11 mouse cellular contexts compared by ENCODE assay signal in the genomic region with DNA sequence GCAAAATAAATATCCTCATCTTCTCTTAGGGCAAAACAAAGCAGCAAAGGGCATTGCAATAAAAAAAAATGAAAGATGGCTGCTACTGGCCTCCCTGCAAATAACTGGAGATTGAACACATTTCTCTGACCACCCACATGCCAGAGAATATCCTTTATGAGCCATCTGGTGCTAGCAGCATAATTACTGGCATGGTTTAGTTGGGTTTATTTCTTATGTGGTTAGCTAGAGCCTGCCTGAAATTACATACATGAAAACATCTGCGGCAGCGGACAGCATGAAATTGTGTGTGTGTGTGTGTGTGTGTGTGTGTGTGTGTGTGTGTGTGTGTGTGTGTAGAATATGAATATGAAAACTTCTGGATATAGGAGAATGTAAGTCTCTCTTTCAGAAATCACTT.
DNase-seq lines count a peak whose midpoint lies in the region; ATAC-seq and TF ChIP-seq lines count a peak whose summit lies in the region.
"Had no signal": no experiment of that assay in that cellular context is flagged by ENCODE, and none has a peak within 500 bp of the region (broad histone marks: within the 10 kb centered on the region; RNA-seq: fewer than 3 reads in every experiment).

No protein-coding gene starts in this region.

- TF ChIP-seq CTCF in forebrain, postnatal 0 days (IDR thresholded peaks at IDR 0.05; ENCODE audit: low read depth), result no peak
- TF ChIP-seq CTCF in layer of hippocampus, adult 2 months (conservative IDR thresholded peaks at IDR 0.05), result no peak

- no peak overlapping the region for H3K9ac ChIP-seq in forebrain, postnatal 0 days
- H3K9ac ChIP-seq in forebrain, embryonic 12.5 days, result no peak overlapping the region
- H3K9ac ChIP-seq: liver, embryonic 15.5 days had no signal

- no peak overlapping the region for H3K4me2 ChIP-seq in forebrain, postnatal 0 days (ENCODE audit: low read depth)
- no peak overlapping the region for H3K4me2 ChIP-seq in forebrain, embryonic 12.5 days
- H3K4me2 ChIP-seq: liver, embryonic 15.5 days had no signal

- H3K9me3 ChIP-seq in forebrain, postnatal 0 days (ENCODE audit: low read length), result no peaks in the 10 kb centered on the region
- H3K9me3 ChIP-seq in forebrain, embryonic 12.5 days, result no peaks in the 10 kb centered on the region
- H3K9me3 ChIP-seq: liver, embryonic 15.5 days had no signal

- H3K27me3 ChIP-seq in forebrain, postnatal 0 days (ENCODE audit: insufficient read depth, low read length), result no peaks in the 10 kb centered on the region
- H3K27me3 ChIP-seq in forebrain, embryonic 12.5 days, result no peaks in the 10 kb centered on the region
- H3K27me3 ChIP-seq: liver, embryonic 15.5 days had no signal

- 60% methylated on average over 2 of the region's 2 CpGs for WGBS in forebrain, postnatal 0 days
- WGBS in forebrain, embryonic 12.5 days, result 90% methylated on average over 2 of the region's 2 CpGs

- peak; percentile 37 for DNase-seq in forebrain, postnatal 0 days
- DNase-seq in retina, postnatal 1 day, result peak; percentile 28
- DNase-seq in retina, embryonic 14.5 days (ENCODE audit: low spot score), result no peak
- peak; percentile 34 to 66 for DNase-seq in layer of hippocampus, adult 2 months (ENCODE audit: low spot score in 2 of 2)
- peak; percentile 26 for DNase-seq in right cerebral cortex, postnatal 25 days
- no peak for DNase-seq in embryo, embryonic 9.5 days (ENCODE audit: extremely low spot score)
- DNase-seq in thymus, postnatal 4 days, result no peak
- DNase-seq: heart, adult 2 months; kidney, adult 11 months had no signal

- no peaks in the 10 kb centered on the region for H3K4me1 ChIP-seq in forebrain, postnatal 0 days (ENCODE audit: insufficient read depth)
- H3K4me1 ChIP-seq in forebrain, embryonic 12.5 days, result no peaks in the 10 kb centered on the region
- H3K4me1 ChIP-seq: liver, embryonic 15.5 days had no signal

- peak; percentile 50; the same call in 1 of the 2 replicates for ATAC-seq in forebrain, postnatal 0 days
- ATAC-seq in forebrain, embryonic 12.5 days (ENCODE audit: low FRiP score), result no peak

- no peak overlapping the region for H3K4me3 ChIP-seq in forebrain, postnatal 0 days (ENCODE audit: low read depth, low read length)
- H3K4me3 ChIP-seq in forebrain, embryonic 12.5 days (replicated peaks), result no peak overlapping the region
- no peak overlapping the region for H3K4me3 ChIP-seq in layer of hippocampus, adult 2 months
- H3K4me3 ChIP-seq: heart, adult 2 months; liver, embryonic 15.5 days had no signal

- no peak overlapping the region for H3K27ac ChIP-seq in forebrain, postnatal 0 days (ENCODE audit: low read depth, low read length)
- no peak overlapping the region for H3K27ac ChIP-seq in forebrain, embryonic 12.5 days
- peak overlapping the region; percentile 50 for H3K27ac ChIP-seq in layer of hippocampus, adult 2 months
- H3K27ac ChIP-seq: heart, adult 2 months; liver, embryonic 15.5 days had no signal

- no peaks in the 10 kb centered on the region for H3K36me3 ChIP-seq in forebrain, postnatal 0 days (ENCODE audit: insufficient read depth)
- no peaks in the 10 kb centered on the region for H3K36me3 ChIP-seq in forebrain, embryonic 12.5 days (replicated peaks)
- H3K36me3 ChIP-seq: liver, embryonic 15.5 days had no signal

Comparison
In these comparisons a context has a peak if more than half of its experiments do, and no peak if none do; other contexts are left out.
1. DNase-seq: peak in forebrain, postnatal 0 days (single experiment), retina, postnatal 1 day (single experiment), layer of hippocampus, adult 2 months (2 of 2) and right cerebral cortex, postnatal 25 days (single experiment); none in retina, embryonic 14.5 days (single experiment), embryo, embryonic 9.5 days (single experiment) and thymus, postnatal 4 days (single experiment).